Mouse (Mus musculus) heart, embryonic 15.5 days (tissue): ENCODE measurements at regions not wholly inside any gene's neighbourhood (a gene's known extent, or its start where the extent isn't known, plus 50 kb on each side); places are given as distances from the start of the nearest gene placed in this dataset.

Experiments
- ATAC-seq: fragments of 200-750 bp; cut with Nextera tagmentation; replicated peaks from 2 replicates; pipeline ENCODE4 v1.8.0; 2017; ENCODE audit warnings: low read depth, moderate TSS enrichment; ENCODE audit not compliant: insufficient number of reproducible peaks, insufficient read depth, low FRiP score
- H3K27ac ChIP-seq: fragments of 300-500 bp; sonication (generic); 2 replicates; pipeline ENCODE4 v1.5.1; 2015; ENCODE audit warnings: mild to moderate bottlenecking, inconsistent platforms
- H3K27me3 ChIP-seq: fragments of 300-500 bp; sonication (generic); 2 replicates; pipeline ENCODE4 v1.6.1; 2015; ENCODE audit warnings: inconsistent platforms
- H3K36me3 ChIP-seq: fragments of 300-500 bp; sonication (generic); 2 replicates; pipeline ENCODE4 v1.6.1; 2015; ENCODE audit warnings: mild to moderate bottlenecking, inconsistent platforms
- H3K4me1 ChIP-seq: fragments of 300-500 bp; sonication (generic); replicated peaks from 2 replicates; pipeline ENCODE4 v1.6.1; 2015; ENCODE audit warnings: inconsistent platforms
- H3K4me2 ChIP-seq: fragments of 300-500 bp; sonication (generic); 2 replicates; pipeline ENCODE4 v1.6.1; 2015; ENCODE audit warnings: inconsistent platforms, mild to moderate bottlenecking, moderate library complexity
- H3K4me3 ChIP-seq: fragments of 300-500 bp; sonication (generic); 2 replicates; pipeline ENCODE4 v1.5.1; 2015; ENCODE audit warnings: mild to moderate bottlenecking, inconsistent platforms
- H3K9ac ChIP-seq: fragments of 300-500 bp; sonication (generic); 2 replicates; pipeline ENCODE4 v1.6.1; 2015; ENCODE audit warnings: mild to moderate bottlenecking, inconsistent platforms
- H3K9me3 ChIP-seq: fragments of 300-500 bp; sonication (generic); replicated peaks from 2 replicates; pipeline ENCODE4 v1.6.1; 2016; ENCODE audit warnings: inconsistent platforms
- WGBS: fragments of 180-500 bp; shearing (Covaris S2); methylation state at CpG from one replicate; pipeline ENCODE4 v1.1.7; 2015; ENCODE audit warnings: mixed read lengths; 5-methylcytosine and 5-hydroxymethylcytosine counted together

DNA sequence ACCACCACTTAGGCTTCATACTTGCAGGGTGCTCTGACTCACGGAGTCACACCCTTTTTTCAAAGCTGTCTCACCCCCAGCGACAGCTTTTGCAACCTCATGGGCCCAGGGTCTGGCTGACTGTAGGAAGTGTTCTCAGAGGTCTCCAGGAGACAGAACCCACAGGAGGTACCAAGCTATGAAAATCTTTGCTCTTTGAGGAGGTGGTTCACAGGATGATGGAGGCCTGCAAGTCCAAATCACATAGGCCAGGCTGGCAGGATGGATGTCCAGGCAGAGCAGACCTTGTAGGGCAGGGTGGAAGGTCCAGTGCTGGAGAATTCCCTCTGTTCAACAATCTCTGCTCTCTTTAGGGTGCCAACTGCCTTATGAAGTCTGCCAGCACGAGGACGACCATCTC lies 289.2 kb downstream of the Foxo1 start:
- no peaks in the 10 kb centered on the region for H3K9me3 ChIP-seq
- 78% methylated on average over 4 of the region's 4 CpGs for WGBS
- no peak overlapping the region for H3K27ac ChIP-seq
- no peak overlapping the region for H3K4me3 ChIP-seq
- no peak for ATAC-seq
- no peak overlapping the region for H3K4me2 ChIP-seq
- H3K4me1 ChIP-seq = no peaks in the 10 kb centered on the region
- no peaks in the 10 kb centered on the region; the same call in none of the 2 replicates for H3K27me3 ChIP-seq
- H3K36me3 ChIP-seq = no peaks in the 10 kb centered on the region
- no peak overlapping the region for H3K9ac ChIP-seq

- 59% methylated on average over 6 of the region's 6 CpGs for WGBS
- Histone ChIP-seq H3K27ac (no peak overlapping the region), H3K9me3 (no peaks in the 10 kb centered on the region), H3K36me3 (no peaks in the 10 kb centered on the region), H3K4me3 (no peak overlapping the region), H3K4me1 (no peaks in the 10 kb centered on the region), H3K9ac (no peak overlapping the region), H3K4me2 (no peak overlapping the region), H3K27me3 (no peaks in the 10 kb centered on the region; the same call in 1 of the 2 replicates)
- no peak; the same call in 1 of the 2 replicates for ATAC-seq
These were observed 286.9 kb downstream of the Foxo1 start for GRCm38 (mm10) chr3:52555038-52555437.

- H3K36me3 ChIP-seq = no peaks in the 10 kb centered on the region
- H3K27me3 ChIP-seq = peaks cover under 1% of the 10 kb centered on the region; the same call in 1 of the 2 replicates
- no peak for ATAC-seq
- H3K4me1 ChIP-seq = no peaks in the 10 kb centered on the region
- no peak overlapping the region for H3K27ac ChIP-seq
- no peak overlapping the region for H3K4me3 ChIP-seq
- no peak overlapping the region for H3K4me2 ChIP-seq
- WGBS = 74% methylated on average over 1 of the region's 1 CpGs
- H3K9ac ChIP-seq = no peak overlapping the region
- H3K9me3 ChIP-seq = no peaks in the 10 kb centered on the region
These were observed 286.4 kb downstream of the Foxo1 start for GRCm38 (mm10) chr3:52554490-52554889.

- no peak overlapping the region for H3K27ac ChIP-seq
- H3K4me3 ChIP-seq = no peak overlapping the region
- no peak overlapping the region for H3K9ac ChIP-seq
- 60% methylated on average over 6 of the region's 6 CpGs for WGBS
- no peaks in the 10 kb centered on the region for H3K9me3 ChIP-seq
- peaks cover 5% of the 10 kb centered on the region for H3K27me3 ChIP-seq
- no peaks in the 10 kb centered on the region for H3K36me3 ChIP-seq
- H3K4me1 ChIP-seq = peaks cover 4% of the 10 kb centered on the region
- no peak for ATAC-seq
- H3K4me2 ChIP-seq = no peak overlapping the region
These were observed 280.2 kb downstream of the Foxo1 start for GRCm38 (mm10) chr3:52548201-52548893.

DNA sequence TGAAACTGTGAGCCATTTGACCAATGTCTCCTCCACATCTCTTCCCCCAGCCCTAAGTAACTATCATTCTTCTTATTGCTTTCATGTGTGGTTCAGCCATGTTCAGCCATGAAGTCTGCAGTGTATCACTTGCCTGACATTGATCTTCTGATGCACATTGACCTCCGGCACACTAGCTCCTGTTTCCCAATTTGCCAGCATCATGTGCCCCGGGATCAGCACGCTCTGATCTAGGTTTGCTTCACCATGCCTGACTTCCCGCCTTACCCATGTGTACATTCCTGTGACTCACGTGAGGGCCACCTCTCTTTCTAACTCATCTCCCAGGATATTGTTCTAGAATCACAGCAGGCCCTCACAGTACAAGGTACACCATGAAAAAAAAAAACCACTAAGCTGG lies 277.9 kb downstream of the Foxo1 start:
- Histone ChIP-seq H3K27me3 (peaks cover 13% of the 10 kb centered on the region), H3K27ac (no peak overlapping the region), H3K9ac (no peak overlapping the region), H3K9me3 (no peaks in the 10 kb centered on the region), H3K4me1 (peaks cover 8% of the 10 kb centered on the region), H3K36me3 (no peaks in the 10 kb centered on the region), H3K4me3 (no peak overlapping the region), H3K4me2 (no peak overlapping the region)
- no peak for ATAC-seq
- 92% methylated on average over 5 of the region's 5 CpGs for WGBS

GRCm38 (mm10) chr3:52543006-52543405 lies 274.9 kb downstream of the Foxo1 start:
- no peaks in the 10 kb centered on the region for H3K9me3 ChIP-seq
- H3K4me1 ChIP-seq = peaks cover 15% of the 10 kb centered on the region
- no peak for ATAC-seq
- H3K9ac ChIP-seq = no peak overlapping the region
- no peak overlapping the region for H3K27ac ChIP-seq
- no peaks in the 10 kb centered on the region for H3K36me3 ChIP-seq
- no peak overlapping the region for H3K4me2 ChIP-seq
- no peak overlapping the region for H3K4me3 ChIP-seq
- H3K27me3 ChIP-seq = peaks cover 9% of the 10 kb centered on the region
- 72% methylated on average over 6 of the region's 6 CpGs for WGBS

- no peak overlapping the region for H3K9ac ChIP-seq
- 28% methylated on average over 9 of the region's 9 CpGs for WGBS
- no peak overlapping the region for H3K4me2 ChIP-seq
- no peak overlapping the region for H3K4me3 ChIP-seq
- no peaks in the 10 kb centered on the region for H3K36me3 ChIP-seq
- no peak for ATAC-seq
- peaks cover 14% of the 10 kb centered on the region for H3K4me1 ChIP-seq
- no peaks in the 10 kb centered on the region for H3K9me3 ChIP-seq
- H3K27me3 ChIP-seq = peaks cover 9% of the 10 kb centered on the region
- H3K27ac ChIP-seq = no peak overlapping the region
These were observed 272.8 kb downstream of the Foxo1 start for GRCm38 (mm10) chr3:52540862-52541380.

- no peaks in the 10 kb centered on the region for H3K9me3 ChIP-seq
- H3K27me3 ChIP-seq = peaks cover 9% of the 10 kb centered on the region
- no peak overlapping the region for H3K4me3 ChIP-seq
- no peak overlapping the region for H3K9ac ChIP-seq
- ATAC-seq = no peak
- H3K4me2 ChIP-seq = no peak overlapping the region
- no peaks in the 10 kb centered on the region for H3K36me3 ChIP-seq
- H3K27ac ChIP-seq = no peak overlapping the region
- H3K4me1 ChIP-seq = peaks cover 14% of the 10 kb centered on the region
- WGBS = 41% methylated on average over 10 of the region's 10 CpGs
These were observed 271.8 kb downstream of the Foxo1 start for GRCm38 (mm10) chr3:52539813-52540378.

- H3K4me3 ChIP-seq = no peak overlapping the region
- WGBS = 84% methylated on average over 4 of the region's 4 CpGs
- H3K9ac ChIP-seq = no peak overlapping the region
- no peak overlapping the region for H3K4me2 ChIP-seq
- H3K27ac ChIP-seq = no peak overlapping the region
- H3K9me3 ChIP-seq = no peaks in the 10 kb centered on the region
- no peak for ATAC-seq
- H3K4me1 ChIP-seq = peaks cover 14% of the 10 kb centered on the region
- H3K27me3 ChIP-seq = peaks cover 7% of the 10 kb centered on the region
- H3K36me3 ChIP-seq = no peaks in the 10 kb centered on the region
These were observed 270.2 kb downstream of the Foxo1 start for GRCm38 (mm10) chr3:52538306-52538705.

DNA sequence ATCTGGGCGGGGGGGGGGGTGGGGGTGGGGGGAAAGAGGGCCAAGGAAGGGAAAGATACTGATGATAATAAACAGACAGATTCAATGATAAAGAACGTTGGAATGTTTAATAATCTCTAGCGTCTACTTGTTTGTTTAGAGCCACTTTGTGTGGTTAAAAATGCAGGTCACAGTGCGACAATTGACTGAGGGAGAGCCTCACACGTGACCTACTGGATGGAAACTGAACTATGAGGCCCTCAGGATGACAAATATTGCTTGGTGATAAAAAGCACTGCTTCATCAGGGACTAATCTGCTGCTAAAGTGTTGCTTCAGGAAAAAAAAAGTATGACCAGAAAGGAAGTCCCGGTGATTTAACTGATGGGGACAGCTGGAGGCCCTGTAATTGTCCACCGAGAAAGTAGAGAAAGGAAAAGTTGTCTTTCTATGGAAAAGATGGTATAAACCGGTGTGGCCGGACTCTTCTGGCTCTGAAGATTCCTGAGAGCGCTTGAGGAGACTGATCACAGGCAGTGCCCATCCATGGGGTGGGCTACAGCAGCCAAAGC lies 269.3 kb downstream of the Foxo1 start:
- 74% methylated on average over 10 of the region's 10 CpGs for WGBS
- H3K4me2 ChIP-seq = no peak overlapping the region
- peaks cover 14% of the 10 kb centered on the region for H3K4me1 ChIP-seq
- H3K27me3 ChIP-seq = peaks cover 1% of the 10 kb centered on the region; the same call in 1 of the 2 replicates
- no peaks in the 10 kb centered on the region for H3K9me3 ChIP-seq
- H3K36me3 ChIP-seq = no peaks in the 10 kb centered on the region
- no peak overlapping the region for H3K27ac ChIP-seq
- no peak overlapping the region for H3K4me3 ChIP-seq
- ATAC-seq = no peak
- H3K9ac ChIP-seq = no peak overlapping the region

GRCm38 (mm10) chr3:52535411-52536021 lies 267.4 kb downstream of the Foxo1 start:
- Histone ChIP-seq H3K4me1 (peaks cover 6% of the 10 kb centered on the region), H3K4me2 (no peak overlapping the region), H3K9me3 (no peaks in the 10 kb centered on the region), H3K4me3 (no peak overlapping the region), H3K27me3 (no peaks in the 10 kb centered on the region), H3K27ac (no peak overlapping the region), H3K36me3 (no peaks in the 10 kb centered on the region), H3K9ac (no peak overlapping the region)
- no peak for ATAC-seq
- 67% methylated on average over 7 of the region's 7 CpGs for WGBS
